Mouse (Mus musculus): ENCODE results near the gene Bach1. TPM values are rescaled to one million over a fixed set of nuclear protein-coding genes. Genes with fewer than 3 reads are reported as not detected.
A peak's percentile ranks its signal among the peaks of the same experiment; 100 is the strongest.

Bach1 gene
- polyA plus RNA-seq, 1 experiment from 2014 or later: 9.8 TPM

GRCm38 (mm10) chr16:87722857-87723256 lies 24.1 kb downstream of the Bach1 start:
- Histone ChIP-seq H3K36me3 (ENCODE audit: control insufficient read depth, insufficient read depth) (peaks cover 3% of the 10 kb centered on the region; the same call in 1 of the 2 replicates), H3K4me2 (ENCODE audit: low read depth, low read length) (no peak overlapping the region), H3K27me3 (ENCODE audit: control insufficient read depth, insufficient read depth, low read length) (no peaks in the 10 kb centered on the region), H3K9me3 (replicated peaks; ENCODE audit: control insufficient read depth, low read length) (no peaks in the 10 kb centered on the region), H3K4me3 (ENCODE audit: low read length) (no peak overlapping the region), H3K4me1 (ENCODE audit: control insufficient read depth, insufficient read depth, low read length) (peaks cover 31% of the 10 kb centered on the region), H3K9ac (ENCODE audit: low read length) (no peak overlapping the region), H3K27ac (ENCODE audit: low read length) (no peak overlapping the region)
- no peak for ATAC-seq (replicated peaks; ENCODE audit: extremely low read depth, insufficient read depth, low FRiP score)
- 86% methylated on average over 5 of the region's 5 CpGs for WGBS

DNA sequence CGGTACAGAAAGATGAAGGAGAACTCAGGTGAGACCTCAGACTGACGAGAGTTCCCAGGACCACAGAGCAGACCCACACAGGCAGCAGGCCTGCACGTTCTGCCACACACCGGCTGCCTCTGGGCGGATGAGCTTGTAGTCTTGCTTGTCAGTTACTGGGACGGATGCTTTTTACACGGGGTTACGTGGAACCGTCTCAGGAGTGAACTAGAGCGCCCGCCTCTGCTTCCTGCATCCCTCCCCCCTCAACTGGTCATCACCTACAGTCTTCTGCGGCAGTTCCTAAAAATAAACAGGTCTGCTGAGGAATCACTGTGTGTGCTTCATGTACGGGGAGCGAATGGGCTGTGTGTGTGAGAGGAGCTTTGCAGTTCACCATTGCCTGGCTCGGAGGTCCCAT lies 24.7 kb downstream of the Bach1 start:
- no peaks in the 10 kb centered on the region for H3K27me3 ChIP-seq (ENCODE audit: control insufficient read depth, insufficient read depth, low read length)
- no peaks in the 10 kb centered on the region for H3K9me3 ChIP-seq (replicated peaks; ENCODE audit: control insufficient read depth, low read length)
- H3K9ac ChIP-seq (ENCODE audit: low read length): no peak overlapping the region
- peak overlapping the region; percentile 60 for H3K27ac ChIP-seq (ENCODE audit: low read length)
- peaks cover 31% of the 10 kb centered on the region for H3K4me1 ChIP-seq (ENCODE audit: control insufficient read depth, insufficient read depth, low read length)
- WGBS: 46% methylated on average over 15 of the region's 15 CpGs
- H3K4me3 ChIP-seq (ENCODE audit: low read length): no peak overlapping the region
- peak overlapping the region; percentile 46 for H3K4me2 ChIP-seq (ENCODE audit: low read depth, low read length)
- peaks cover 3% of the 10 kb centered on the region; the same call in 1 of the 2 replicates for H3K36me3 ChIP-seq (ENCODE audit: control insufficient read depth, insufficient read depth)
- peak; percentile 35; the same call in 1 of the 2 replicates for ATAC-seq (replicated peaks; ENCODE audit: extremely low read depth, insufficient read depth, low FRiP score)

DNA sequence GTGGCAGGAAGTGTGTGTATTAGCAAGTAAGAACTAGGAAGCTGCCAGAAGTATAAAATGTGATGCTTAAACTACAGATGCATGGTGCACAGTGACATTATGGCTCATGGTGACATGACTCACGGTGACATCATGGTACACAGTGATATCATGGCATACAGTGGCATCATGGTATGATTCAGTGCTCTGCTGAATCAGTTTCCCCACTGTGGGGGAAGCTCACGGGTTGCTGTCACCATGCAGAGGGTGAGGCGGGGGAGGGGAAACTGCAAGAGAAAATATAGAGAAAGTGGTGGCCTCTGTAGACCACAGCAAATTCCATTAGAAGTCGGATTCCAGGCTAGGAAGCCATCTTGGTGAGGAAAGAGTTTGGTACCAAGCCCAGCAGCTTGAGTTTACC lies 26.1 kb downstream of the Bach1 start:
- Histone ChIP-seq H3K9me3 (replicated peaks; ENCODE audit: control insufficient read depth, low read length) (no peaks in the 10 kb centered on the region), H3K27ac (ENCODE audit: low read length) (no peak overlapping the region), H3K36me3 (ENCODE audit: control insufficient read depth, insufficient read depth) (peaks cover 9% of the 10 kb centered on the region), H3K4me2 (ENCODE audit: low read depth, low read length) (no peak overlapping the region), H3K9ac (ENCODE audit: low read length) (no peak overlapping the region), H3K27me3 (ENCODE audit: control insufficient read depth, insufficient read depth, low read length) (no peaks in the 10 kb centered on the region), H3K4me3 (ENCODE audit: low read length) (no peak overlapping the region), H3K4me1 (ENCODE audit: control insufficient read depth, insufficient read depth, low read length) (peaks cover 31% of the 10 kb centered on the region)
- ATAC-seq (replicated peaks; ENCODE audit: extremely low read depth, insufficient read depth, low FRiP score): no peak
- 85% methylated on average over 4 of the region's 4 CpGs for whole genome bisulfite sequencing

DNA sequence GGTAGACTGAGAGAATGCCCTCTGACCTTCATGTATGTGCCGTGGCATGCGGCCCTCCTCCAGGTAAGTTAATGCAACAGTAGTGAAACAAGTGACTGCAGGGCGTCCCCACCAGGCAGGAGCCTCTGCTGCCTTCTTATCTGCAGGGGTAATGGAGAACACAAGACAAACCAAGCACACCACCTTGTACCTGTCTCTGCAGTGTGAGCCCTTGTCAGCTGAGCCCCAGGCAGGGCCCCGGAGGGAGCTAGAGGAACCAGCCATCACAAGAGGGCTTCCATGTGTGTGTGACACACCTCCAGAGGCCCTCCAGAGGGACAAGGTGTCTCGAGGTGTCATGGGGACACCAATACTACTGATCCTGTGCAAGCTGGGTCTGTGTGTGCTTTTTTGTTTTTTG lies 26.5 kb downstream of the Bach1 start:
- Histone ChIP-seq H3K9me3 (replicated peaks; ENCODE audit: control insufficient read depth, low read length) (no peaks in the 10 kb centered on the region), H3K36me3 (ENCODE audit: control insufficient read depth, insufficient read depth) (peaks cover 14% of the 10 kb centered on the region), H3K9ac (ENCODE audit: low read length) (no peak overlapping the region), H3K27me3 (ENCODE audit: control insufficient read depth, insufficient read depth, low read length) (no peaks in the 10 kb centered on the region), H3K4me2 (ENCODE audit: low read depth, low read length) (no peak overlapping the region), H3K4me1 (ENCODE audit: control insufficient read depth, insufficient read depth, low read length) (peaks cover 31% of the 10 kb centered on the region), H3K4me3 (ENCODE audit: low read length) (no peak overlapping the region), H3K27ac (ENCODE audit: low read length) (no peak overlapping the region; the same call in 1 of the 2 replicates)
- WGBS: 78% methylated on average over 5 of the region's 5 CpGs
- ATAC-seq (replicated peaks; ENCODE audit: extremely low read depth, insufficient read depth, low FRiP score): no peak

DNA sequence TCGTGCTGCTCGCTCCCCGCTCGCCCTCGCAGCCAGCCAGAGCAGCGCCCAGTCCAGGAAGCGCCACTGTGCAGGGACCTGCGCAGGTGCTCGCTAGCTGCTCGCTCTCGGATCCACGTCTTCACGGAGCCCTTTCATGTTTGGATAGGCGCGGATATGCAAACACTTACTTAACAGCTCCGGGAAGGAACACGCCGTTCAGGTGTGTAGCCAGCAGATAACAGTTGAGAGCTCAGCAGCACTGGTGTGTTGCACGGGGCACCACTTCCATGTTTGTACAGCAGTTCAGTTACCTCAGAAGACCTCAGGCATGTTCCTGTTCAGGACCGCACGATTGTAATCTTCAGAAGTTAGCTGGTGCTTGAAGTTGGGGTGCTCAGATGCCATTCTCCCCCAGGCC lies 27.2 kb downstream of the Bach1 start:
- H3K9ac ChIP-seq (ENCODE audit: low read length): peak overlapping the region; percentile 6; the same call in 1 of the 2 replicates
- H3K27ac ChIP-seq (ENCODE audit: low read length): peak overlapping the region; percentile 86
- H3K36me3 ChIP-seq (ENCODE audit: control insufficient read depth, insufficient read depth): peaks cover 19% of the 10 kb centered on the region
- WGBS: 72% methylated on average over 21 of the region's 21 CpGs
- H3K9me3 ChIP-seq (replicated peaks; ENCODE audit: control insufficient read depth, low read length): no peaks in the 10 kb centered on the region
- peak overlapping the region; percentile 40; the same call in 1 of the 2 replicates for H3K4me2 ChIP-seq (ENCODE audit: low read depth, low read length)
- H3K27me3 ChIP-seq (ENCODE audit: control insufficient read depth, insufficient read depth, low read length): no peaks in the 10 kb centered on the region
- peak; percentile 39 for ATAC-seq (replicated peaks; ENCODE audit: extremely low read depth, insufficient read depth, low FRiP score)
- H3K4me3 ChIP-seq (ENCODE audit: low read length): no peak overlapping the region
- H3K4me1 ChIP-seq (ENCODE audit: control insufficient read depth, insufficient read depth, low read length): peaks cover 31% of the 10 kb centered on the region

GRCm38 (mm10) chr16:87726369-87726768 lies 27.6 kb downstream of the Bach1 start:
- Histone ChIP-seq H3K4me3 (ENCODE audit: low read length) (no peak overlapping the region; the same call in 1 of the 2 replicates), H3K9me3 (replicated peaks; ENCODE audit: control insufficient read depth, low read length) (no peaks in the 10 kb centered on the region), H3K4me1 (ENCODE audit: control insufficient read depth, insufficient read depth, low read length) (peaks cover 31% of the 10 kb centered on the region), H3K27ac (ENCODE audit: low read length) (peak overlapping the region; percentile 86), H3K9ac (ENCODE audit: low read length) (peak overlapping the region; percentile 6; the same call in 1 of the 2 replicates), H3K27me3 (ENCODE audit: control insufficient read depth, insufficient read depth, low read length) (no peaks in the 10 kb centered on the region), H3K4me2 (ENCODE audit: low read depth, low read length) (peak overlapping the region; percentile 40), H3K36me3 (ENCODE audit: control insufficient read depth, insufficient read depth) (peaks cover 18% of the 10 kb centered on the region)
- ATAC-seq (replicated peaks; ENCODE audit: extremely low read depth, insufficient read depth, low FRiP score): peak; percentile 21
- 54% methylated on average over 6 of the region's 6 CpGs for WGBS

DNA sequence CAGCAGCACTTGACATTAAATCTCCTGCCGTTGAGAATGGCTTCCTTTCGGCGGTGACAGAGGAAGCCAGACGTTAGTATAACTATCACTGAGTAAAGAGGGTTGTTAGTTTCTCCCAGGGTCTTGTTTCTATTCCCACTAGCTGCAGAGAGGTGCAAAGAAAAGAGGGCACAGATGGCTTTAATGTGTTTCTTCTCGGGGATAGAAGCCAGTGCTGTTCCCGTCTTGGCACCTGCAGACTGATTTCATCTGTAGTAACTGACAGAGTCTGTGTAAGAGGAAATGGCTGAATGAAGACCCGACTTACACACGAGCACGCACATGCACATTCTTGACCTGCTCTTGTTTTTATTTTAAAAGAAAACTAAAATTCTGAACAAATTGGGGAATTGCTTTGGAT lies 28.5 kb downstream of the Bach1 start:
- Histone ChIP-seq H3K9me3 (replicated peaks; ENCODE audit: control insufficient read depth, low read length) (no peaks in the 10 kb centered on the region), H3K27me3 (ENCODE audit: control insufficient read depth, insufficient read depth, low read length) (no peaks in the 10 kb centered on the region), H3K36me3 (ENCODE audit: control insufficient read depth, insufficient read depth) (peaks cover 18% of the 10 kb centered on the region), H3K4me3 (ENCODE audit: low read length) (no peak overlapping the region), H3K4me1 (ENCODE audit: control insufficient read depth, insufficient read depth, low read length) (peaks cover 31% of the 10 kb centered on the region), H3K27ac (ENCODE audit: low read length) (peak overlapping the region; percentile 86; the same call in 1 of the 2 replicates), H3K9ac (ENCODE audit: low read length) (no peak overlapping the region), H3K4me2 (ENCODE audit: low read depth, low read length) (no peak overlapping the region)
- 69% methylated on average over 9 of the region's 9 CpGs for WGBS
- ATAC-seq (replicated peaks; ENCODE audit: extremely low read depth, insufficient read depth, low FRiP score): no peak

- H3K4me1 ChIP-seq (ENCODE audit: control insufficient read depth, insufficient read depth, low read length): peaks cover 31% of the 10 kb centered on the region
- no peak for ATAC-seq (replicated peaks; ENCODE audit: extremely low read depth, insufficient read depth, low FRiP score)
- 83% methylated on average over 14 of the region's 14 CpGs for WGBS
- H3K9me3 ChIP-seq (replicated peaks; ENCODE audit: control insufficient read depth, low read length): no peaks in the 10 kb centered on the region
- peaks cover 18% of the 10 kb centered on the region for H3K36me3 ChIP-seq (ENCODE audit: control insufficient read depth, insufficient read depth)
- no peak overlapping the region for H3K4me2 ChIP-seq (ENCODE audit: low read depth, low read length)
- no peak overlapping the region for H3K4me3 ChIP-seq (ENCODE audit: low read length)
- no peak overlapping the region for H3K9ac ChIP-seq (ENCODE audit: low read length)
- H3K27ac ChIP-seq (ENCODE audit: low read length): no peak overlapping the region; the same call in 1 of the 2 replicates
- H3K27me3 ChIP-seq (ENCODE audit: control insufficient read depth, insufficient read depth, low read length): no peaks in the 10 kb centered on the region
Observed at GRCm38 (mm10) chr16:87727918-87728317, 29.2 kb downstream of the Bach1 start.

DNA sequence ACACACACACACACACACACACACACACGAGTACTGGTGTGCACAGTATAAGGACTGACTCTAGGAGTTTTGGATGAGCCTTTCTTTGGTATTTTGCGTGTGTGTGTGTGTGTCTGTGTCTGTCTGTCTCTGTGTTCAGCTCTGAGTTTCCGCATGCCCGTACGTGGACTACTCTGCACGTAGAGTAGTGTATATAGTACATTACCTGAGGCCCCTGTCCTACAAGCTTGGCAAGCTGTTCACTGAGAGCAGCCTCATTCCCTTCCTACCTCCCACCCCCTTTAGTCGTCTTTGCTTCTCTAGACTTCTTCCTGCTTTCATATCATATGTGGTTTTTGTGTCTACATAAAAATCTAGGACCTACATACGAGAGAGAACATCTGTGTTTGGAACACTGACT lies 30.0 kb downstream of the Bach1 start:
- no peak overlapping the region for H3K27ac ChIP-seq (ENCODE audit: low read length)
- no peak overlapping the region for H3K4me2 ChIP-seq (ENCODE audit: low read depth, low read length)
- ATAC-seq (replicated peaks; ENCODE audit: extremely low read depth, insufficient read depth, low FRiP score): no peak
- H3K27me3 ChIP-seq (ENCODE audit: control insufficient read depth, insufficient read depth, low read length): no peaks in the 10 kb centered on the region
- H3K4me1 ChIP-seq (ENCODE audit: control insufficient read depth, insufficient read depth, low read length): peaks cover 26% of the 10 kb centered on the region
- peaks cover 18% of the 10 kb centered on the region for H3K36me3 ChIP-seq (ENCODE audit: control insufficient read depth, insufficient read depth)
- H3K4me3 ChIP-seq (ENCODE audit: low read length): no peak overlapping the region
- 87% methylated on average over 8 of the region's 8 CpGs for WGBS
- H3K9me3 ChIP-seq (replicated peaks; ENCODE audit: control insufficient read depth, low read length): no peaks in the 10 kb centered on the region
- no peak overlapping the region for H3K9ac ChIP-seq (ENCODE audit: low read length)
